Mouse (Mus musculus) megakaryocyte, embryonic 14.5 days (primary cell): ENCODE data around the gene Ptprg.

Source experiments
- FLI1 ChIP-seq: IDR thresholded peaks from 2 replicates; pipeline ENCODE4 v1.6.1; 2012; ENCODE audit warnings: low read length, inconsistent platforms, mixed read lengths
- GATA1 ChIP-seq: IDR thresholded peaks from 3 replicates; pipeline ENCODE4 v1.6.1; 2012; ENCODE audit warnings: mixed read lengths, low read length, inconsistent platforms, borderline replicate concordance

DNA sequence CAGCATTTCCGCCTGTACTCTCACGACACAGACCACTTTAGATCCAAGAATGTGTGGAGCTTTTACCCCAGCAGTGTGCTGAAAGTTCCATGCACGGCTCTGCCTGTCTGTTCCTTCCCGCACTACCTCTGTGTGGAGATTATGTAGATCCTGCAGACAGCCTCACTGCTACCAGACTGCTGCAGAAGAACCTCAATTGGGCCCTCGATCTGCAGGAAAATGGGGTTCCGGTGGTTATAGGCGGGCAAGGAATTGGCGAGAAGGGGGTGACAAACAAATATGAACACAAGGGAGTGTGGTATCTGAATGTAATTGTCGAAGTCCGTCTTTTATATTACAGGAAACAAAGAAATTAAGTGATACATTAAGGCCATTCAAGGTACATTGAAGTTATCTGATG is 410.5 kb downstream of the Ptprg start:
- no peak for TF ChIP-seq GATA1
- TF ChIP-seq FLI1: no peak
